Mouse (Mus musculus) MEL-GATA-1-ER (cell line): ENCODE measurements around the gene Cttnbp2nl.

Experiments
- DNase-seq: peaks from one replicate; pipeline ENCODE4 v3.0.0-alpha.2; 2012; ENCODE audit warnings: low read depth; ENCODE audit errors: extremely low read depth

Gene Cttnbp2nl

DNA sequence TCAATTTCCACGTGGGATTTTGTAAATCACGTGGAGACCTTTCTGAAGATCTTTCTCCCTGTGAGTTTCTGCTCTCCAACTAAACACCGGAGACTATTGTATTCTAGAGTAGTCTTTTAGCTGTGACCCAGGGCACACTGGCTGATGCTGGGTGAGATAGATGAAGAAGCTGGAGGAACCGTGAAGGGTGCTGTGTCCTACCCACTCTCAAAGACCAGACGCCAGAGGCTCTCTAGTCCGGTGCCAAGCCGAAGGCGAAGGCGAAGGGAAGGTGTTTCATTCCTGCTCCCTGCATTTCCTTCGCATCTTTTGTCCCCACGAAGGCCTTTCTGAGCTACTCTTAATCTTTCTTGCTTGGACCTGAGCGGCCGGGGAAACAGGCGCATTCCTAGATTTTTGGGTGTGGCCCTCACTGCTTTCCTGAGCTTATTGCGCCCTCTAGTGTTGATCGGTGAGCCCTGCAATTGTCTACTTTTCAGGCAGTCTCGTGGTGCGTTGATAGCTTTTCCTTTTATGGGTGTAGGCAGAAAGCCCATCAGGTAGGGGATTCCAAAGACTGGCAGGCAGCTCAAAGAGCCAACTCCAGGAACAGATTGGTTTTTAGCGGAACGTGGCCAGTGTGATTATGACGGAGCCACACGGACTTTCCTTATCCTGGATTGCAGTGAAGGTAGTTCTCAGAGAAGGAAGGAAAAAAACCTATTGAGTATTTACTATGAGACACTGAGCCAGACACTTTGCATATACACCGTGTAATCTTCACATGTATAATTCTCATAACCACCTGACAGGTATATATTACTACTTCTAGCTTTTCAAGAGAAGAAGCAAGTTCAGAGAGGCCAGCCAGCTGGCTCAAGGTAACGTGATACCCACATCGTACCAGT, 5.9 kb upstream of the Cttnbp2nl start:
- DNase-seq = peak; percentile 46

DNA sequence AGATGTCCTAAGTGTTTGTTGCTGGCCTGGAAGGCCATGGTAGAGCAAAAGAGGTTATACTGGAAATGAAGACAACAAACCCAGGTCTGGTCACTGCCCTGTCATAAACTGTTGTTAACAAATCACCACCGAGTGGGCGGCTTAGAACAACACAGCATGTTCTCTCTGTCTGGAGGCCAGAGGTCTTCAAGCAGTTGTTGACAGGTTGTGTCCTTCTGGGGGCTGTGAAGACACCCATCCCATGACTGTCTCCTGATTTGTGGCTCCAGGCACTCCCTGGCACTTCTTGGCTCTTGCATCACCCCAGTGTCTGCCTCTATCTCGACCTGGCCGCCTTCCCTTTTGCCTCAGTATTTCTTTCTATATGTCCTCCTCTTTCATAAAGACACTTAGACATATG, 2.7 kb upstream of the Cttnbp2nl start:
- DNase-seq = no peak

DNA sequence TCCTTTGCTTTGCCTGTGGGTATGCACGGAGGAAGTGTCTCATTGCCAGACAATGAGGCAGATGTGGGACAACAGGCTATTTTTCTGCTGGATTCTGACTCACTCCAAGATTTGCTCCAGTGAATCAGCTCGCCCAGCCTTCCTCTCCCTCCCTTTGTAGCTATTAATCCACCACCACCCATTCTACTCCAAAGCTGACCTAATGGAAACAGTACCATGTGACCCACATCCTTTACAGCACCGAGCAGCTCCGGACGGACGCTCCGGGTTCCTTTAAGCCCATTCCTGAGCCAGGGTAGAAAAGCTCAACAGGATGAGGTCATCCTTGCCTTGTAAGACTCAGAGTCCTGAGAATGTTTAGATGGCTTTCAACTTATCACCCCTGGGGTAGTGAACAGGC, 2.0 kb upstream of the Cttnbp2nl start:
- no peak for DNase-seq

DNA sequence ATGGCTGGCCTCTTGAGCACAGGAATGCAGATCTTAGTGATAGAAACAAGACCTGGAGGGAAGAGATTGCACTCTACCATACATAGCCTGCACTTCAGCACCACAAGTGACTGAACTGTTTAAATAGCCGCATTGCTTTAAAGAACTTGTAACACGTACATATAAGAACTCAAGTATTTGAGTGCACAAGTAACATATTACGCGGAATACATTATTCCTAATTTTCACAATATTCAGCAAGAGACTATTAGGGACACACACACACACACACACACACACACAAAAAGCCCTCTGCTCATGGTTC, 704 bp upstream of the Cttnbp2nl start:
- no peak for DNase-seq

DNA sequence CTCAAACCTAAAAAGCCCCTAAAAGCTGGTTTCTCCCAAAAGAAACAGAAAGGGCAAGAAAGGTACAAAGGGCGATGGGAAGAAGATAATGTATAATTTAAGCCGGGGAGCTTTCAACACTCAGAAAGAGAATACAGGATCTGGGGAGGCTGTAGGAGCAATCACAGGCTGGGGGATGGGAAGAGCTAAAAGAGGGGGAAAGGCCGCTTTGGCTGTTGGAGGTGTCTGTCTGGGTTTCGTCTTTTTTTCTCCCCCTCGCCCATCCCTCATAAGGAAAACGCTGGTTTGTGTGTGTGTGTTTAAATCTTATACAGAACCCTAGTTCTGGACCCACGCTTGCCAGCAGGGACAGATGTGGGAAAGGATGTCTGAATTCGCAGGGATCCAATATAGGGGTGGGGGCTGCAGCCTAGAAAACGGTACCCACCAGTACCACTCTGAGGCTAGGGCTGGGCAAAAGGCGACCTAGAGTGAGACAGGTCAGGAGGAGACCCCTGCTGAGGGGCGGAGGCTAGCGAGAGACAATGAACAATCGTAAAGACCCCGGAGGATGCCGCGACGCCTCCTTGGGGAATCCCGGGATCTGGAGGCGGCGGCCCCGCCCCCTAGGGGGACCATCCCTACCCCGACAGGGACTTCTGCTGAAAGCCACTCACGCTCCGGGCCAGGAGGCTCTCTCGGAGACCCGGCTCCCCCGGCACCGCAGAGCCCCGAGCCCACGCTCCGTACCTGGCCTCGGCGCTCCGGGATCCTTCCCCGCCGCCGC, 592 bp downstream of the Cttnbp2nl start:
- DNase-seq = no peak

DNA sequence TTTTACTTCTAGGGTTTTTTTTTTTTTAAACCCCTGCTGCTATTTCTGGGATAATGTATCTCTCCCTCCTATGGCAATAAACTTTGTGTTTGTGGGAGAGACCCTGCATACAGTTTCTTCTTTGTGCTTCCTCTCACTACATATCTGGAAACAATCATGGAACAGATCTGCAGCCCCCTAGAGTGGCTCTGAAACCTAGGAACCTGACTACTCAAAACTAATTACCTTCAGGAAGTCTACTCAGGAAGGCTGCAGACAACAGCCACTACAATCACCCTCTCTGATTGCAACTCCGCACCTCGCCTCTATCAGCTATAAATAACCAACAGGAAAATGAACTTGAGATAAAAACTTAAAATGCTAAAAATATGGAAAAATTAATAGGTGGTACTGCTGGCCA, 1.8 kb downstream of the Cttnbp2nl start:
- no peak for DNase-seq

DNA sequence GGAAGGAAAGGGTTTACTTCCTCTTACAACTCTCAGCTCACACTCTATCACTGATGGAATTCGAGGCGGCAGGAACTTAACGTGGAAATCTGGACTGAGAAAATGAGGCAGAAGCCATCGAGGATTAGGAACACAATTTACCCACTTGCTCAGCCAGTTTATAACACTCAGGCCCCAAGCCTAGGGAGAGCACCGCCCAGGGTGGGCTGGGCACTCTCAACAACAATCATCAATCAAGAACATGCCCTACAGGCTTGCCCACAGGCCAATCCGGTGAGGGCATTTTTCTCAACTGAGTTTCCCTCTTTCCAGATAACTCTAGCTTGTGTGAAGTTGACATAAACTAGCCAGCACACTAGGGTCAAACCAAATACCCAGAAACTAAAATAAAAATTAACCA, 3.1 kb downstream of the Cttnbp2nl start:
- no peak for DNase-seq

DNA sequence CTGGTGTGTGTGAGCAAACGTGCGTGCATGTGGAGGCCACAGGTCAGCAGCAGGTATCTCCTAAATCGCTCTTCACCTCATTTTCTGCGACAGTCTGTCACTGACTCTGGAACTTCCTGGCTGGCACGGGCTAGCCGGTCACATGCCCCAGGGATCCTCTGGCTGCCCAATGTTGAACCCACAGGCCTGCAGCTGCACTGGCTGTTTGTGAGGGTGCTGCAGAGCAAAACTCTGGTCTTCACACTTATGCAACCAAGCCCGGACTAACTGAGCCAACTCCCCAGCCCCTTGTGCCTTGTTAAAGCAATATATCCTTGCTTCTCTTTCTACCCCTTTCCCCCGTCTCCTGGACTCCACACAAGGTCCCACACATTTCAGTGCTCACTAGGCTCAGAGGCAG, 5.3 kb downstream of the Cttnbp2nl start:
- no peak for DNase-seq

DNA sequence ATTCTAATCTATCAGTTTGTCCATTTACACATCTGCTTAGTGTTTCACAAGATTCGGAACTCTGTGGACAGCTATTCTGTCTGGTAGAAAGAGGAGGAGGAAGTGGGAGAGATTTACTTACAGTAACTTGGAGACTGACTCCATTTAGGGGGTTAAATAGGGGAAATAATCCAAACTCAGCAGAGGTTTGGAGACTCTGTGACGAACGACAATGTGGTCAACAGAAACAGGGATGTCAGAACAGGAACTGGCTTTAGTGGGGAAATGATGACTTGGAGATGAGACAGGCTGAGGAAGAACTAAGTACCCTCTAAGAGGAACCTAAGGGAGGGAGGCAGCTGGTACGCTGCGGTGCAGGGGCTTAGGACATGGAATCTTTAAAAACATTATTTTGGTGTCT, 6.1 kb downstream of the Cttnbp2nl start:
- no peak for DNase-seq

DNA sequence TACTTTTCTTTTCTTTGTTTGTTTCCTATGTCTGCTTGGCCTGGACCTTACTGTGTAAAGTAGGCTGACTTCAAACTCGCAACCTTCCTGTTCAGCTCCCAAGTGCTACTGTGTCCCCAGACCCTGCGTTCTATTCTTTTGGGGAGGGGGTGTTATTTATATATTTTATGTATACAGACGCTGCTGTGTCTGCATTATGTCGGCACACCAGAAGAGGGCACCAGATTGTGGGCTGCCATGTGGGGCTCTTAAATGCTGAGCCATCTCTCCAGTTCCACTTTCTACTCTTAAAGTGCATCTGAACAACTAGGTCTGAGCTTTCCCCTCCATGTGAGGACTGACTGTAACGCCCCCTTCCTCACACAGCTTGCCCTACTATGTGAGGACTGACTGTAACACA, 9.2 kb downstream of the Cttnbp2nl start:
- no peak for DNase-seq

DNA sequence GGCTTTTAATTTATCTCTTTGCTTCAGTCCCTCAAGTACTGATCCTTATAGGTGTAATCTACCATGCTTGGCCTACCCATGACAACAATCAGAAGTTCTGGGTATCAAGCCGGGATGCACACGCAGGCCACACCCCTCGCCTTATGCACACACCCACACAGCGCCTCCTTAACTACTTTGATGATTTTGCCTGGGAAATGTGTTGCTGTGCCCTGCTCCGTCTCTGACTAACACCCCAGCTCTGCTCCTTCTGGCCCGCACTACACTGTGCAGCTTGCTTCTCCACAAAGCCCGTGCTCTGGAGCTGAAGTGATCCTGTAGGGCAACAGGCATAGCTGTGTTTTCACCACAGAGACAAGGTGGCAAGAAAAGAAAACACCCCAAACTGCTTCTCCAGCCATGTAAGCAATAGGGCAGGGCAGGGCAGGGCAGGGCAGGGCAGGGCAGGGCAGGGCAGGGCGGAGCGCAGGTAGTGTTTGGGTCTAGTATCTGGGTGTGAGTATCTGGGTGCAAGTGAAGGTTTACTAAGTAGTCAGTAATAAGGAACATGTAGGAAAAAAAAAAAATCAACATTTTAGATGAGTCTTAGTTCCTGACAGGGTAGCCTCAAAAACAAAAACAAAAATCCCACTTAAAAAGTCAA, 11.8 kb downstream of the Cttnbp2nl start:
- no peak for DNase-seq

DNA sequence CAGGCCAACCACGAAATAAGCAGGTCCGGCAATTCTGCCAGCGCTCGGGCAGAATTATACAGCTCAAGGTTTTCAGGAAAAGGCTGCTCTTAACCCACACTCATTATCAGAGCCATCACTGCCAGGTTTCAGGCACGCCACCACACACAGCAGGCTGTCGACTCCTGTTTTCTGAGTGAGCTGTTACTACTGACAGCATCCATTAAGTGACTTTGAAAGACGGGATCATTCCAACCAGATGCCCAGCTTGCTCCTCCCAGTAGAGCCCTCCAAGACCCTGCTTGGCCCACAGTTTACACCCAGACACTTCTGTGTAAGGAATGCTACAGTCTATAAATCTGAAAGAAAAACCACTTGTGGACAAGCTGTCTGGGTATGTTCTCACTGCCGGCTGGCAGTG, 12.9 kb downstream of the Cttnbp2nl start:
- no peak for DNase-seq

DNA sequence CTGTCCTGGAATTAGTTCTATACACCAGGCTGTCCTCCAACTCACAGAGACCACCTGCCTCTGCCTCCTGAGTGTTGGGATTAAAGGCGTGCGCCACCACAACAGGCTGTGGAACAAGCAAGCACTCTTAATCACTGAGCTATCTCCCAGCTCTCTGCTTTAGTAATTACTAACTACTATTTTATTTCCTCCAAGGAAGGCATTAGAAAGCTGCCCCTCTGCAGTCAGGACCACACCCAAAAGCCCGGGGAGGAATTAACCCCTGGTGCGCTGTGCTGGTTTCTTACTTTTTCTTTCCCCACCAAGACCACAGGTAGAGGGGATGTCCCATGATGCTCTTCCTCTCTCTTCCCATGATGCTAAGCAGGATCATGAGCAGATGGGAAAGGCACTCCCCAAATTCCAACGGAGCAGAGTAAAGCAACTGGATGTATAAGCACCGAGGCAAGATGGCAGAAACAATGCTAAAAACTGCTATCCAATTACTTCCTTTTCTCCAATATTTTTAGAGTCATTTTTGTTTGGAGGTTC, 15.6 kb downstream of the Cttnbp2nl start:
- DNase-seq = no peak

DNA sequence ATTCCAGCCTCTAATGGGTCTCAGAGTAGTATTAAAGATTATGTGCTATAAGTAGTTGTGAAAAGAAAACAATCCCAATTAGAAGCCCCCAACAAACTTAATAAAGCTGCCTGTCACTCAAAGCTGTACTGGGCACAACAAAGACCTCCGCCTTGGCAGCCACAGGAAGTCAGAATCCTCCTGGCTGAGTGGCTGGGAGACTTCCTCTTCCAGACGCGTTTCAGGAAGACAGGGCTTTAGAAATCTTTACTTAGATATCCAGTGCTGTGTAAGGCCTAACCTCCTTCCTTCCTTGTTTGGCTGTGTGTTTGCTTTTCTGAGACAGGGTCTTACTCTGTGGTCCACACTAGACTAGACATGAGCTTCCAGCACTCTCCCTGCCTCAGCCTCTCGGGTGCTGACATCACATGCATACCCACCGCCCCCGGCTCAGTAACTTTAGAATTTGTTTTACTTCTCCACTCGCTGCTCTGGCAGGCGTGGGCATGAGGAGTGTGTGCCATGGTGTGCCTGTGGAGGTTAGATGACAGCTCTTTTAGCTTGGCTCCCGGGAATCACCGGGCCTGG, 16.6 kb downstream of the Cttnbp2nl start:
- DNase-seq = no peak

DNA sequence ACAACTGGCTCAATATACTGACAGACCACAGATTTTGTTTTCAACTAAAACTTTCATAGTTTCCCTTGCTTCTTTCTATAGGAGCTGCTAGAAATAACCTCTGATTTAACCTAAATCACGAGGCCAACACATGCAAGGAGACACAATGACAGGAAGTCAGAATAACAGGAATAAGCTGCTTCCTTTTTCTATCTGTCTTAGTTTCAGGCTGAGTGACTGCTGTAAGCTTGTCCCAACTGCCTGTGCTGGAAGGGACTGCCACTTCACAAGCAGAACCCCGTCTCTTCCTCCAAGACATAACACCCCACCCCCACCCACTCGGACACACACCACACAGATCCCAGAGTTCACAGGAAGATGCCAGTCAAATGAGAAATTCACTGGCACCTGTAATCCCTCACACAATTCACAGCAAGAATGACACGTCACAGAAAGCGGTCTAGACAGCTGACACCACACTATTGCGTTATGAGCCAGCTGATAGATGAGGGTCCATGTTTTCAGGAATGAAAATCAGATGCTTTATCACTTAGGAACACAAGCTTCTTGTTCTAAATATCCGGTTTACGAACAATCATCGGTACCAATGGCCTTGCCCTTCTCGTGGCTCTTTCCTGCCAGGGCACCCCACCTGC, 29.5 kb downstream of the Cttnbp2nl start:
- no peak for DNase-seq

DNA sequence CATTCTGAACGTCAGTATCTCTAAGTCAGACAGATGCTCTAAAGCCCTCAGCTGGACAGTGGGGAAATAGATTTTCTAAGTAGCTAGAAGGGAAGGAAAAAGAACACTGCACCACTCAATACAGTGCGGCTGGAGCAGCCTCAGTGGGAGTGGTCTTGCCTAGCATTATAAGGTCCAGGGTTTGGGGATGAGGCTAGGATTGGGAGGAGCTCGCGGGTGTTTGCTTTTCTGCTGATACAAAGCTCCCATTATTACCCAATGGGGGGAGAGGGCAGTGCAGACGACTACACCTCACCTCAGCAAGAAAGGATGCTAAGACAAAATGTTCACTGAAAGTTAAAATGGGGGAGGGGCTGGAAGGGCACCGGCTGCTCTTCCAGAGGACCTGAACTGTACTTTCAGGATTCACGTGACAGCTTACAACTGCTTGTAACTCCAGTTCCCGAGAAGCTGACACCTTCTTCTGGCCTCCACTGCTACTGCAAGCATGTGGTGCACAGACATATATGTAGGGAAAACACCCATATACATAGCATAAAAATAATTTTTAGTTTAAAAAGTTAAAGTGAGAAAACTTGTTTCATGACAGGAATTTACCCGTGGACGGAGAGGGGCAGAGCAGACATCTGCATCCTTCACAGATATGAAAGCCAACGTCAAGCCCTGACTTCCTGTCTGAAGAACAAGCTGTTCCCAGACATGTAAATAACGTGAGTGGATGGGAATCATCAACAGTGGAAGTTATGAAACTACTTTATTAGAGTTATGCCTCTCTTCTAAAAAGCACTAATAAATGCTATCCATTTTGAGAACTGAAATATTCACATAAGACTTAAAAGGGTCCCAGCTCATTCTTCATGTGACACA, 32.9 kb downstream of the Cttnbp2nl start:
- no peak for DNase-seq

DNA sequence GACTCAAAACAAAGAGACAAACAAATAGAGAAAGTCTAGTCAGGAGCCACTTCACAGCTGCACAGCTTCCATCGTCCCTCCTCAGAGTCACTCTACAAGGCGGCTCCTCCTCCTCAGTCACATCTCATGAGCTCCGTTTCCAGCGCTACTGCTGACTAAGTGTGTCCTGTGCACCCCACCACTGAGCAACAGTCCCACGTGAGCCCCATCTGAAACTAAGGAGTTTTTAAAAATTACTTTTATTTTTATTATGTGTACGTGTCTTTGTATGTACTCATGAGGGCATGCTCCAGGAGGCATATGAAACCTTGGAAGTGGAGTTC, 34.2 kb downstream of the Cttnbp2nl start:
- no peak for DNase-seq

DNA sequence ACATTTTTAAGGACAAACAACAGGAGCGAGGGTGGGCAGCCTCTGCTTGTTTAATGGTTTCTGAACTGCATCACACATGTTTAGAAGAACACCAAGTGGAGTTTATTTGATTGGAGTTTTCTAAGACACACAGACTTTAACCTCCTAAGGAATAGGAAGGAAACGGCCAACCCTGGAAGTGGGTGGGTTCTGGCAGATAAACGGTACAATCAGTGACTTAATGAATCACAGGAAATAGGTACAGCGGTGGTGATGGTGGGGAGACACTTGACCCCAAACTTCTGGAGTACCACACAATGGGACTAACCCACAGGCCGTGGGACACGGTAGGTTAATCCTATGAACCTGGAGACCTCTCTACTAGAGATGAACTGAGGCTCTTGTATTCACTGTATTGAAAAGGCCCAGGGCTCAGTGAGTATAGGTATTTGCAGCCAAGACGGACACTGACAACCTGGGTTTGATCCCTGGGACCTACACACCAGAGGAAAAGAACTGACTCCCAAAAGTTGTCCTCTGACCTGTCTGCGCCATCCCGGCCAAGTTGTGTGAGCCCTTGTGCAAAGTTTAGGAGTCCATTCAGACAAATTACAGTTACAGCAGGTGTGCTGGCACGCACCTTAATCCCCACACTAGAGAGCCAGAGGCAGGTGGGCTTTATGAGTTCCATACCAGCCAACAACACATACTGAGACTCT, 34.7 kb downstream of the Cttnbp2nl start:
- DNase-seq = no peak

DNA sequence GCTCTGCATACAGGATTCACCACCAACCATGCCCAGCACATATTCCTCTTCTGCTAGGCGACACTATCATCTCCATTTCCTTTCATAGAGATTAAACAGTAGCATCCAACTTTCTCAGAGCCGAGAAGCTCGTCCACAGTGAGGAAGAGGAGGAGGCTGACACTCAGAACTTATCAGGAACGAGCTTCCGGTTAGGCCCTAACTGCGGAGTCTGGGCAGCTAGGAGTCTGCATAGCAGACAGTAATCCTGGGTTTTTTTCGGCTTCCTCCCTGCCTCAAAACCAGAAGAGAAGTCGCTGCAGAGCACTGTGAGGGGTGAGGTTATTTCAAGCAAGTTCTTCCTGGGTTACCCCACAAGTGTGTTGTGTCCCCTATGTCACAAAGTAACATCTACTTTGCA, 35.6 kb downstream of the Cttnbp2nl start:
- DNase-seq = no peak

DNA sequence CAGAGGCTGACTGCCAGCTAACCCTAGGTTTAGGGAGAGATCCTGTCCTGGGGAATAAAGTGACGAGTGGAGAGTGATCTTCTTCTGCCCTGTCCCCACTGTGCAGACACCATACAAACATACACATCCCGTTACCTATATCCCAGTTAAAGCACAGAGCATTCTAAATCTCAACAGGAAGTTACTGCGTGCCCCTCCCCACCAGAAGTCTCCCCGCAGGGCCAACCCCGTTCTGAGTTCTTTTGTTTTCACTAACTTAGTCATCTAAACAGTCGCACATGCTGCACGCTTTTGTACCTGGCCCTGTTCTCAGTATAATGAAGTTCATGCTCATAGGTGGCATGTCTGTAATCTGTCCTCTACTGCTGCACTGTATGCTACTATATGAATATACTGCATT, 36.7 kb downstream of the Cttnbp2nl start:
- no peak for DNase-seq
